Mouse (Mus musculus) thymus, adult 18-20 months (tissue): ENCODE measurements around the gene Usp43.

Source experiments
- DNase-seq, 2 experiments: peaks; one replicate each; pipeline ENCODE4 v3.0.0; 2022; ENCODE audit warnings: mixed read lengths in 2 of 2

Gene Usp43

GRCm38 (mm10) chr11:67895641-67896040, 26.3 kb downstream of the Usp43 start:
- DNase-seq: no peak

GRCm38 (mm10) chr11:67888521-67888920, 33.4 kb downstream of the Usp43 start:
- no peak for DNase-seq

- no peak for DNase-seq
Observed at GRCm38 (mm10) chr11:67885921-67886320, 36.0 kb downstream of the Usp43 start.

- DNase-seq: no peak
Observed at GRCm38 (mm10) chr11:67865521-67866197, 56.3 kb downstream of the Usp43 start.

- DNase-seq: no peak
Observed at GRCm38 (mm10) chr11:67865100-67865499, 56.9 kb downstream of the Usp43 start.

GRCm38 (mm10) chr11:67861399-67861838, 60.5 kb downstream of the Usp43 start:
- no peak for DNase-seq

- DNase-seq: no peak
Observed at GRCm38 (mm10) chr11:67860743-67861398, 61.1 kb downstream of the Usp43 start.

GRCm38 (mm10) chr11:67858518-67858917, 63.4 kb downstream of the Usp43 start:
- no peak for DNase-seq

- DNase-seq: no peak
Observed at GRCm38 (mm10) chr11:67855035-67855434, 66.9 kb downstream of the Usp43 start.

- no peak for DNase-seq
Observed at GRCm38 (mm10) chr11:67853996-67854395, 68.0 kb downstream of the Usp43 start.

GRCm38 (mm10) chr11:67851770-67852169, 70.2 kb downstream of the Usp43 start:
- no peak for DNase-seq

- DNase-seq: no peak
Observed at GRCm38 (mm10) chr11:67845193-67845592, 76.8 kb downstream of the Usp43 start.

GRCm38 (mm10) chr11:67839810-67840209, 82.1 kb downstream of the Usp43 start:
- DNase-seq: no peak

- no peak for DNase-seq
Observed at GRCm38 (mm10) chr11:67835408-67836078, 86.4 kb downstream of the Usp43 start.

GRCm38 (mm10) chr11:67831820-67832219, 90.1 kb downstream of the Usp43 start:
- no peak for DNase-seq

GRCm38 (mm10) chr11:67829530-67829929, 92.4 kb downstream of the Usp43 start:
- no peak for DNase-seq

GRCm38 (mm10) chr11:67828360-67829059, 93.4 kb downstream of the Usp43 start:
- no peak for DNase-seq

GRCm38 (mm10) chr11:67821560-67821959, 100.4 kb downstream of the Usp43 start:
- no peak for DNase-seq

- DNase-seq: no peak
Observed at GRCm38 (mm10) chr11:67820221-67820620, 101.7 kb downstream of the Usp43 start.

GRCm38 (mm10) chr11:67819604-67820003, 102.3 kb downstream of the Usp43 start:
- DNase-seq: no peak

- DNase-seq: no peak
Observed at GRCm38 (mm10) chr11:67811535-67811934, 110.4 kb downstream of the Usp43 start.

- no peak for DNase-seq
Observed at GRCm38 (mm10) chr11:67808051-67808450, 113.9 kb downstream of the Usp43 start.
